Mouse (Mus musculus): Measurements from ENCODE around the gene Lcn3.
"Not testable (repeated sequence)": the region's sequence is repeated elsewhere in the genome, so short reads cannot be mapped to it uniquely, and the experiment has no call there.

The Lcn3 gene

GRCm38 (mm10) chr2:25765269-25765668 is at the start of gene Lcn3:
Gene Lcn3 (plus strand): TSS chr2:25765569.
- DNase-seq = no peak

GRCm38 (mm10) chr2:25717222-25717621 is 48.1 kb upstream of the Lcn3 start:
- no peak for DNase-seq

GRCm38 (mm10) chr2:25733199-25733930 is 32.0 kb upstream of the Lcn3 start:
- DNase-seq = no peak

GRCm38 (mm10) chr2:25736709-25737108 is 28.7 kb upstream of the Lcn3 start, which contains the start of gene Obp2b:
Gene Obp2b (plus strand): TSS chr2:25737009.
- DNase-seq = not testable (repeated sequence)

GRCm38 (mm10) chr2:25741671-25742070 is 23.7 kb upstream of the Lcn3 start:
- no peak for DNase-seq

- peak; percentile 14 to 18 for DNase-seq
Measured at GRCm38 (mm10) chr2:25754201-25754600, 11.2 kb upstream of the Lcn3 start.

GRCm38 (mm10) chr2:25758064-25758625 is 7.2 kb upstream of the Lcn3 start:
- DNase-seq = no peak

GRCm38 (mm10) chr2:25767764-25768163 is 2.4 kb downstream of the Lcn3 start:
- DNase-seq = no peak

GRCm38 (mm10) chr2:25773507-25773906 is 8.1 kb downstream of the Lcn3 start:
- DNase-seq = peak in 1 of 2 experiments; percentile 9

- DNase-seq = no peak
Measured at GRCm38 (mm10) chr2:25774640-25775039, 9.3 kb downstream of the Lcn3 start.

GRCm38 (mm10) chr2:25775991-25776390 is 10.6 kb downstream of the Lcn3 start:
- DNase-seq = peak; percentile 3 to 41

GRCm38 (mm10) chr2:25776717-25777116 is 11.3 kb downstream of the Lcn3 start, which contains the start of gene Lcn11:
Gene Lcn11 (plus strand): TSS chr2:25777017.
- DNase-seq = no peak

GRCm38 (mm10) chr2:25779076-25779475 is 13.7 kb downstream of the Lcn3 start:
- DNase-seq = no peak

GRCm38 (mm10) chr2:25780921-25781320 is 15.6 kb downstream of the Lcn3 start:
- DNase-seq = no peak

GRCm38 (mm10) chr2:25781957-25782356 is 16.6 kb downstream of the Lcn3 start, which contains the start of gene Gm13539:
Gene Gm13539 (plus strand): TSS chr2:25782257.
- no peak for DNase-seq

GRCm38 (mm10) chr2:25785573-25786322 is 20.4 kb downstream of the Lcn3 start:
- DNase-seq = no peak

- no peak for DNase-seq
Measured at GRCm38 (mm10) chr2:25789092-25789491, 23.7 kb downstream of the Lcn3 start.

- DNase-seq = no peak
Measured at GRCm38 (mm10) chr2:25797635-25798034, 32.3 kb downstream of the Lcn3 start.

GRCm38 (mm10) chr2:25798065-25798464 is 32.7 kb downstream of the Lcn3 start:
- DNase-seq = no peak

- DNase-seq = no peak
Measured at GRCm38 (mm10) chr2:25811711-25812110, 46.3 kb downstream of the Lcn3 start.

GRCm38 (mm10) chr2:25813364-25813763 is 48.0 kb downstream of the Lcn3 start:
- DNase-seq = no peak

GRCm38 (mm10) chr2:25815748-25816147 is 50.4 kb downstream of the Lcn3 start, which contains the start of gene Glt6d1:
Gene Glt6d1 (minus strand): TSS chr2:25815848.
- not testable (repeated sequence) for DNase-seq

Measured in kidney, postnatal 36 days (tissue).